Mouse (Mus musculus): ENCODE measurements around the gene AL607142.1. TPM values are rescaled to one million over a fixed set of nuclear protein-coding genes. Genes with fewer than 3 reads are reported as not detected.

Gene AL607142.1
- polyA plus RNA-seq, 1 experiment from 2014 or later = not detected

- ATAC-seq (ENCODE audit: borderline replicate concordance, extremely low read depth, low FRiP score, low TSS enrichment) = no peak
- Histone ChIP-seq H3K4me1 (no peaks in the 10 kb centered on the region), H3K27ac (no peak overlapping the region), H3K27me3 (no peaks in the 10 kb centered on the region), H3K4me2 (no peak overlapping the region), H3K9me3 (no peaks in the 10 kb centered on the region), H3K36me3 (no peaks in the 10 kb centered on the region), H3K9ac (no peak overlapping the region), H3K4me3 (no peak overlapping the region)
- WGBS = 82% methylated on average over 3 of the region's 3 CpGs
Measured at GRCm38 (mm10) chr4:120058157-120058556, 6.6 kb upstream of the AL607142.1 start.

- Histone ChIP-seq H3K4me1 (no peaks in the 10 kb centered on the region), H3K27me3 (no peaks in the 10 kb centered on the region), H3K4me3 (no peak overlapping the region), H3K9ac (no peak overlapping the region), H3K36me3 (no peaks in the 10 kb centered on the region), H3K27ac (no peak overlapping the region), H3K9me3 (no peaks in the 10 kb centered on the region), H3K4me2 (no peak overlapping the region)
- 56% methylated on average over 10 of the region's 10 CpGs for WGBS
- ATAC-seq (ENCODE audit: borderline replicate concordance, extremely low read depth, low FRiP score, low TSS enrichment) = no peak
Measured at GRCm38 (mm10) chr4:120058794-120059193, 6.0 kb upstream of the AL607142.1 start.

- no peak for ATAC-seq (ENCODE audit: borderline replicate concordance, extremely low read depth, low FRiP score, low TSS enrichment)
- no peak overlapping the region for H3K27ac ChIP-seq
- H3K9me3 ChIP-seq = no peaks in the 10 kb centered on the region
- H3K27me3 ChIP-seq = no peaks in the 10 kb centered on the region
- H3K4me2 ChIP-seq = no peak overlapping the region
- WGBS = 81% methylated on average over 6 of the region's 6 CpGs
- H3K4me3 ChIP-seq = no peak overlapping the region
- H3K36me3 ChIP-seq = no peaks in the 10 kb centered on the region
- H3K4me1 ChIP-seq = no peaks in the 10 kb centered on the region
- H3K9ac ChIP-seq = no peak overlapping the region
Measured at GRCm38 (mm10) chr4:120061727-120062126, 3.1 kb upstream of the AL607142.1 start.

- Histone ChIP-seq H3K9me3 (no peaks in the 10 kb centered on the region), H3K27me3 (no peaks in the 10 kb centered on the region), H3K4me2 (no peak overlapping the region), H3K4me1 (no peaks in the 10 kb centered on the region), H3K36me3 (no peaks in the 10 kb centered on the region), H3K9ac (no peak overlapping the region), H3K4me3 (no peak overlapping the region), H3K27ac (no peak overlapping the region)
- no peak for ATAC-seq (ENCODE audit: borderline replicate concordance, extremely low read depth, low FRiP score, low TSS enrichment)
- 62% methylated on average over 6 of the region's 6 CpGs for WGBS
Measured at GRCm38 (mm10) chr4:120062198-120062597, 2.6 kb upstream of the AL607142.1 start.

- no peak overlapping the region for H3K4me3 ChIP-seq
- no peak overlapping the region for H3K4me2 ChIP-seq
- no peak for ATAC-seq (ENCODE audit: borderline replicate concordance, extremely low read depth, low FRiP score, low TSS enrichment)
- H3K9ac ChIP-seq = no peak overlapping the region
- H3K27ac ChIP-seq = no peak overlapping the region
- no peaks in the 10 kb centered on the region for H3K27me3 ChIP-seq
- no peaks in the 10 kb centered on the region for H3K9me3 ChIP-seq
- 88% methylated on average over 11 of the region's 11 CpGs for whole genome bisulfite sequencing
- H3K36me3 ChIP-seq = no peaks in the 10 kb centered on the region
- H3K4me1 ChIP-seq = no peaks in the 10 kb centered on the region
Measured at GRCm38 (mm10) chr4:120062754-120063153, 2.0 kb upstream of the AL607142.1 start.

GRCm38 (mm10) chr4:120063353-120064124 lies 1.3 kb upstream of the AL607142.1 start:
- H3K36me3 ChIP-seq = no peaks in the 10 kb centered on the region
- WGBS = 82% methylated on average over 20 of the region's 20 CpGs
- no peak overlapping the region for H3K4me3 ChIP-seq
- no peak overlapping the region for H3K4me2 ChIP-seq
- no peaks in the 10 kb centered on the region for H3K9me3 ChIP-seq
- H3K9ac ChIP-seq = no peak overlapping the region
- no peak for ATAC-seq (ENCODE audit: borderline replicate concordance, extremely low read depth, low FRiP score, low TSS enrichment)
- H3K4me1 ChIP-seq = no peaks in the 10 kb centered on the region
- H3K27me3 ChIP-seq = no peaks in the 10 kb centered on the region
- H3K27ac ChIP-seq = no peak overlapping the region

GRCm38 (mm10) chr4:120066841-120067591 lies 2.2 kb downstream of the AL607142.1 start:
- Histone ChIP-seq H3K9me3 (no peaks in the 10 kb centered on the region), H3K27ac (no peak overlapping the region), H3K4me3 (no peak overlapping the region), H3K4me1 (peaks cover 6% of the 10 kb centered on the region; the same call in 1 of the 2 replicates), H3K4me2 (no peak overlapping the region), H3K36me3 (no peaks in the 10 kb centered on the region), H3K27me3 (no peaks in the 10 kb centered on the region; the same call in 1 of the 2 replicates), H3K9ac (no peak overlapping the region)
- ATAC-seq (ENCODE audit: borderline replicate concordance, extremely low read depth, low FRiP score, low TSS enrichment) = no peak
- 57% methylated on average over 9 of the region's 9 CpGs for WGBS

- no peak for ATAC-seq (ENCODE audit: borderline replicate concordance, extremely low read depth, low FRiP score, low TSS enrichment)
- no peak overlapping the region for H3K9ac ChIP-seq
- H3K4me3 ChIP-seq = no peak overlapping the region
- H3K27ac ChIP-seq = no peak overlapping the region
- peaks cover 10% of the 10 kb centered on the region for H3K4me1 ChIP-seq
- no peaks in the 10 kb centered on the region; the same call in 1 of the 2 replicates for H3K27me3 ChIP-seq
- no peaks in the 10 kb centered on the region for H3K36me3 ChIP-seq
- 80% methylated on average over 8 of the region's 8 CpGs for WGBS
- H3K4me2 ChIP-seq = no peak overlapping the region
- no peaks in the 10 kb centered on the region for H3K9me3 ChIP-seq
Measured at GRCm38 (mm10) chr4:120067592-120068235, 2.9 kb downstream of the AL607142.1 start.

- Histone ChIP-seq H3K9ac (no peak overlapping the region), H3K4me3 (no peak overlapping the region), H3K27ac (no peak overlapping the region), H3K4me2 (no peak overlapping the region), H3K36me3 (no peaks in the 10 kb centered on the region), H3K9me3 (no peaks in the 10 kb centered on the region), H3K27me3 (no peaks in the 10 kb centered on the region; the same call in 1 of the 2 replicates), H3K4me1 (peaks cover 12% of the 10 kb centered on the region)
- no peak for ATAC-seq (ENCODE audit: borderline replicate concordance, extremely low read depth, low FRiP score, low TSS enrichment)
- 61% methylated on average over 3 of the region's 3 CpGs for WGBS
Measured at GRCm38 (mm10) chr4:120068883-120069581, 4.2 kb downstream of the AL607142.1 start.

GRCm38 (mm10) chr4:120069582-120069980 lies 4.8 kb downstream of the AL607142.1 start:
- Histone ChIP-seq H3K4me3 (no peak overlapping the region), H3K9me3 (no peaks in the 10 kb centered on the region), H3K27ac (no peak overlapping the region), H3K36me3 (no peaks in the 10 kb centered on the region), H3K4me2 (no peak overlapping the region), H3K27me3 (no peaks in the 10 kb centered on the region; the same call in 1 of the 2 replicates), H3K4me1 (peaks cover 15% of the 10 kb centered on the region), H3K9ac (no peak overlapping the region)
- WGBS = 83% methylated on average over 3 of the region's 3 CpGs
- ATAC-seq (ENCODE audit: borderline replicate concordance, extremely low read depth, low FRiP score, low TSS enrichment) = no peak

- no peak overlapping the region for H3K4me3 ChIP-seq
- H3K4me2 ChIP-seq = no peak overlapping the region
- H3K27ac ChIP-seq = no peak overlapping the region
- WGBS = 59% methylated on average over 3 of the region's 3 CpGs
- no peak overlapping the region for H3K9ac ChIP-seq
- H3K4me1 ChIP-seq = peaks cover 15% of the 10 kb centered on the region
- ATAC-seq (ENCODE audit: borderline replicate concordance, extremely low read depth, low FRiP score, low TSS enrichment) = no peak
- no peaks in the 10 kb centered on the region for H3K9me3 ChIP-seq
- no peaks in the 10 kb centered on the region for H3K36me3 ChIP-seq
- H3K27me3 ChIP-seq = no peaks in the 10 kb centered on the region; the same call in 1 of the 2 replicates
Measured at GRCm38 (mm10) chr4:120071411-120071810, 6.6 kb downstream of the AL607142.1 start.

Data from lung, embryonic 15.5 days (tissue).